Mouse (Mus musculus) liver, adult (tissue): ENCODE measurements at regions not wholly inside any gene's neighbourhood (a gene's known extent, or its start where the extent isn't known, plus 50 kb on each side); places are given as distances from the start of the nearest gene placed in this dataset.

Experiments
- GATA4 ChIP-seq: IDR thresholded peaks from 2 replicates; pipeline ENCODE4 v1.6.1; 2014; ENCODE audit warnings: mild to moderate bottlenecking, low read length; ENCODE audit not compliant: insufficient replicate concordance

GRCm38 (mm10) chr2:116942321-116942791, 63.9 kb downstream of the Tmco5 start:
- no peak for TF ChIP-seq GATA4

DNA sequence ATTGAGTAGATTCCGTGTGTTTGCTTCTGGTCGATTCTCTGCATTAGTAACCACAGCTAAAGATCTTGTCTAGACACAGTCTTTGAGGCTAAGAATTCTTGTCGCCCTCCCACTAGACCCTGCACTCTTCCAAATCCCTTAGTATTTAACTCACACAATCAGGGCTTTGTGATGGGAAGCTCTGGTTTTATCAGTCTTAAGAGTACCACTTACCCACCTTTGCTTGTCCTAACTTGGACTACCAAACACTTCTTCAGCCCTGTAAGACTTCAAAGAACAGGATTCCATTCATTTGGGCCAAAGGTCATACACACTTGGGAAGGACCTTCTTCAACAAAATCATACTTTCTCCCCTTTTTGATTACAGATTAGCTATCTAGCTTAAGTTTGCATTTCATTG, 70.0 kb downstream of the Tmco5 start:
- no peak for TF ChIP-seq GATA4

DNA sequence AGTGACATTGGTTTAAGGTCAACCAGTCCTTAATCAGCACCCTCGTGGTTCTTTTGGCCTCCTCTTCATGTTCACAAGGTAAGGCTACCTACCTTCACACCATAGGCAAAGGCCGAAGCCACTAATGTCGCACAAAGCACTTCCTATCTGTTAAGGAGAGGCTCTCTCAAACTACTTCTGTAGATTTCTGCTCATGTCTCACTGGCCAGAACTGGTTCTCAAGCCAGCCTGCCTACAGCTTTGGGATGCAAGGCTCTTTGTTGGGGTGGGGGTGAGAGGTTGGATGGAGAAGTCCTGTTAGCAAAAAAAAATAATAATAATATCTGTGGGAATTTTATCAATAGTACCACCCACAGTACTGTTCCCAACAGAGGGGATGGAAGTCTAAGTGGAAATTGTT, 71.2 kb downstream of the Tmco5 start:
- TF ChIP-seq GATA4 = no peak

GRCm38 (mm10) chr2:116950154-116950553, 71.7 kb downstream of the Tmco5 start:
- no peak for TF ChIP-seq GATA4

DNA sequence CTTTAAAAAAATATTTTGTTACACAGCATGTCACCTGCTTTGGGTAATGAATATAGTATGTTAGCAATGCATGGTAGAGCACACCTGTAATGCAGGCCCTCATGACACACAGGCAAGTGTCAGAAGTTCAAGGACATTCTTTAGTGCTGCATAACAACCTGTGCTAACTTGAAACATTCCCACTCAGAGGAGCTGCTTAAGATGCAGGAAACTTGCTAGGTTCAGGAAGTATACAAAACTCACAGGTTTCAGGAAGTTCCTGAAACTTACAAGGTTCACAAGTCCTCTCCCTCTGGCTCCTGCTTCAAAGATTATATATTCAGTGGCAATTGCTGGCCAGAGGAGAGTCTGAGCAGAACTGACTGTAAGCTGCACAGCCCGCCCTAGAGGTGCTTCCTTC, 73.0 kb downstream of the Tmco5 start:
- TF ChIP-seq GATA4 = no peak

DNA sequence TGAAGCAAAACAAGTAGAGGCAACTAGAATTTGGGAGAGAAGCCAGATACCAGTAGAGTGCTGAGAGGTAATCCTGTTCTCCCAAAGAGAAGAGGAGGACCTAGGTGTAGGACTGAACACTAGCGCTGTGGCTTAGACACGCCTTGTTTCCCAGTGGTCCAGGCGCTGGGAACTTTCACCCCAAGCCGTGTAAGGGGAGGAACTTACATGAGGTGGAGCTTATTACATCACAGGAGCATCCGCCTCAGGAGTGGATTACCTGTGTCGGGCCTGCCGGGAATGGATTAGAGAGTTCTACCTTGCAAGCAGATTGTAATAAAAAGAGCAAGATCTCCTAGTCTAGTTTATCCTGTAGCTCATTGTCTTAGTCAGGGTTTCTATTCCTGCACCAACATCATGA, 75.8 kb downstream of the Tmco5 start:
- no peak for TF ChIP-seq GATA4

DNA sequence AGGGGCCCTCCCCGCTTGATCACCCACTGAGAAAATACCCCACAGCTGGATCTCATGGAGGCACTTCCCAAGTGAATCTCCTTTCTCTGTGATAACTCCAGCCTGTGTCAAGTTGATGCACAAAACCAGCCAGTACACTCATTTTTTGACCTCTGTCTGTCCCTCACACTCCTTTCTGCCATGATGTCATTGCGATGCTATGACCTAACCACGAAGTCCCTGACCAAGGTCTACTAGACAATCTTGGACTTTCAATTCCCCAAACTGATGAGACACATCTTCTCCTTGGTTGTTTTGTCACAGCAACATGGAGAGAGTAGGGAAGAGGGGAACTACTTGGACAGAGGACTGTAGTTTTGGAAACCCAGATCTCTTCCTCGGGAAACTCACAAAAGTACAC, 76.4 kb downstream of the Tmco5 start:
- TF ChIP-seq GATA4 = no peak

GRCm38 (mm10) chr2:116963116-116963873, 84.8 kb downstream of the Tmco5 start:
- no peak for TF ChIP-seq GATA4

DNA sequence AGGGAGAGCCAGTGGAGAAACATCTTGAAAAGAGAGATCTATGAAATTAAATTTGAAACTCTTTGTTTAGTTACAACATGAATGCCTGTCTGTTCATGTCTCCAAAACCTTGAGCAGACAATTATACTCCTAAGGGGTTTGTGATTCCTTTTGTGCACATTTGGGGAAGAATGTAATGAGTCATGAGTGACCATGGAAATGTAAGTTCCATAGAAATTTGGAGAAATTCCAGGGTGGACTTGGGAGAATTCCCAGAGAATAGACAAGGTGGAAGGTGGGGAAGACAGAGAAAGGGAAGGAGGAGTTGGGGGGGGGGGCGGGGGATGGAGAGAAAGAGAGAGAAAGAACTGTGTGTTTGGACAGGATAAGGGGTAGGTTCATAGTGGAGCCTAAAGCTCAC, 87.8 kb downstream of the Tmco5 start:
- TF ChIP-seq GATA4 = no peak

DNA sequence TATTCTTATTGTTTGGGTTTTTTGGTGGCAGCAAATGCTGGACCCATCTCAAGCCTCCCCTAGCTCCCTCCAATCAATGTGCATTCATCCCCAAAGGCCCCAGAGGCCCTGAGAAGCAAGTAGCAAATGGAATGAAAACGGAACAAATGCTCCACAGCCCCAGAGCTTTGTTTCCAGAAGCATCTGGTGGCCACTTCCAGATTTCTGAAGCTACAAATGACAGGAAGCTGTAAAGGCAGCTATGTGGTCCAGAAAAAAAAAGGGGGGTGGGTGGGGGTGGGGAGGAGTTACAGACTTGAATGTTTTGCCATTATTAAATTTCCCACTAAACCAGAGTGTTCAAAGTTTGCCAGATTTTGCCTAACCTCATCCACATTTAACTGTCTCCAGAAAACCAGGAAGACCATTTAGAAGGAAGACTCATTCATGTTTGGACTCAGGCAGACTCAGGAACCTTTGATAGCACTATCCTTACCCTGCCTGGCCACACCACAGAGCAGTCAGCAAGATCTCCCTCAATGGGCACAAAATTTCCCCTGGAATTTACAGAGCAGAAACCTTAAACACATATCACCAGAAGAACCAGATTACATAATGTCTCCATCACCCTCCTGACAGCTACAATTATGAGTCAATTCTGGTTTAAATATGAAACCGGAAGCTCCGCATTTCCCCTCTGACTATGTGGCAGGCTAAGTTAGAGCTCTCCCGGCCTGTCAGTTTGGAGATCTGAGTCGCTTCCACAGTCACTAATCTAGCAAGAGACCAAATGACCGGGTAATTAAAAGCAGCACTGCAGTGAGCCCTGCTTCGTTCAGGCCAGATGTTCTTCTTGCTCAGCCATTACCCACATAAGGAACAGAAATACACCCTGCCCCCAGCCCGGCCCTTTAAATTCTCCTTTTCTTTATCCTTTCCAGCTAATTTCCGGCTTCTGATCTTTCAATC, 93.4 kb downstream of the Tmco5 start:
- TF ChIP-seq GATA4 = no peak

- TF ChIP-seq GATA4 = no peak
Observed at GRCm38 (mm10) chr2:116972614-116972985, 94.1 kb downstream of the Tmco5 start.

DNA sequence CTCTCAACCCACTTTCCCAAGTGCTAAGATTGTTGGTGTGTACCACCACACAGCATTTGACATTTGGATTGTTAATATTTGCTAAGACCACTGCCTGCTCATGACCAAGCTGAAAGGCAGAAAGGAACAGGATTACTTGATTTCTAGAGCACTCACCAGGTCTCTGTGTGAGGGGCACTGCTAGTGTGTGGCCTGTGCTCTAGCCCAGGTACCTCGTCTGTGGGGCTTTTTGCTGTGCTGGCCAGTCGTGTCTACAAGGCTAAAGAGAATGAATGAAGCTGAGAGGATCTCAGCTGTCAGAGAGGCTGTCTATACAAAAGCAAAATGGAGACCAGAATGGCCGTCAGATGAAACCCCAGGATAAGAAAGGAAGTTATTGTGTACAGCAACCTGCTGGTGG, 95.0 kb downstream of the Tmco5 start:
- TF ChIP-seq GATA4 = no peak

- TF ChIP-seq GATA4 = no peak
Observed at GRCm38 (mm10) chr2:116974152-116974551, 95.7 kb downstream of the Tmco5 start.

GRCm38 (mm10) chr2:116974569-116975060, 96.1 kb downstream of the Tmco5 start:
- no peak for TF ChIP-seq GATA4

DNA sequence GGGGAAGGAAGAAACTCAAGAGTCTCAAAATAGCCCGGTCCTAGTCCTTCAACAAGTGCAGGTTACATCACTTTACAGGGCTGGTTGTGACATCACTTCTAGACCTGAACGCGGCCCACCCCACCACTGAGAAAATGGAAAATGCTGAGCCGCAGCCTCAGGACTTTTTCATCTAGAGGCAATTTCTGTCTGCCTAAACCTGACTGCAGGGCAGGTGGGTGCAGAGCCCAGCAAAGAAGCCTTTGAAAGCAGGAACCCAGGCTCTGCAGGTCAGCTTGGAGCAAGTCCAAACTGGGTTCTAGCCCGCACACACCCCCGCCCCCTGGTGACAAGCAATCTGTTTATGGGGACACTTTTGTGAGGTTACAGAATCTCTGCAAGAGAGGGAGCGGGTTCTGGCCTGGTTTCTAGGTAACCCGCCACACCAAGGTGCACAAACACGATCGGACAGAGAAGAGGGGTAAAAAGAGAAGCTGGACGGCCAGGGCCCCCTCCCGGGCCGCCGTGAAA, 96.7 kb downstream of the Tmco5 start:
- TF ChIP-seq GATA4 = no peak

- TF ChIP-seq GATA4 = peak; percentile 14; the same call in 1 of the 2 replicates
Observed at GRCm38 (mm10) chr2:116975601-116976431, 97.3 kb downstream of the Tmco5 start.

- TF ChIP-seq GATA4 = no peak
Observed at GRCm38 (mm10) chr2:116976432-116976750, 97.9 kb downstream of the Tmco5 start.
